Mouse (Mus musculus) liver, embryonic 12.5 days (tissue): ENCODE data around the gene Gm3424. TPM values are rescaled to one million over a fixed set of nuclear protein-coding genes. Genes with fewer than 3 reads are reported as not detected.
"Not testable (repeated sequence)": the region's sequence is repeated elsewhere in the genome, so short reads cannot be mapped to it uniquely, and the experiment has no call there.

Experiments
- ATAC-seq: fragments of 200-750 bp; cut with Nextera tagmentation; 2 replicates; pipeline ENCODE4 v1.8.0; 2017; ENCODE audit warnings: moderate number of reproducible peaks, mild to moderate bottlenecking, moderate library complexity
- H3K27ac ChIP-seq: fragments of 300-500 bp; sonication (generic); 2 replicates; pipeline ENCODE4 v1.5.1; 2016; ENCODE audit warnings: mild to moderate bottlenecking
- H3K27me3 ChIP-seq: fragments of 300-500 bp; sonication (generic); replicated peaks from 2 replicates; pipeline ENCODE4 v1.6.1; 2016; ENCODE audit warnings: mild to moderate bottlenecking, moderate library complexity
- H3K36me3 ChIP-seq: fragments of 300-500 bp; sonication (generic); 2 replicates; pipeline ENCODE4 v1.6.1; 2016; ENCODE audit warnings: mild to moderate bottlenecking, moderate library complexity
- H3K4me1 ChIP-seq: fragments of 300-500 bp; sonication (generic); 2 replicates; pipeline ENCODE4 v1.6.1; 2016
- H3K4me2 ChIP-seq: fragments of 300-500 bp; sonication (generic); 2 replicates; pipeline ENCODE4 v1.6.1; 2016; ENCODE audit warnings: mild to moderate bottlenecking, moderate library complexity
- H3K4me3 ChIP-seq: fragments of 300-500 bp; sonication (generic); 2 replicates; pipeline ENCODE4 v1.5.1; 2016; ENCODE audit warnings: mild to moderate bottlenecking, moderate library complexity
- H3K9ac ChIP-seq: fragments of 300-500 bp; sonication (generic); 2 replicates; pipeline ENCODE4 v1.6.1; 2016; ENCODE audit warnings: mild to moderate bottlenecking, moderate library complexity
- H3K9me3 ChIP-seq: fragments of 300-500 bp; sonication (generic); replicated peaks from 2 replicates; pipeline ENCODE4 v1.6.1; 2016; ENCODE audit warnings: mild to moderate bottlenecking, moderate library complexity
- WGBS: fragments of 180-500 bp; shearing (Covaris S2); methylation state at CpG from one replicate; pipeline ENCODE4 v1.1.7; 2016; ENCODE audit not compliant: insufficient replicate concordance; 5-methylcytosine and 5-hydroxymethylcytosine counted together
- polyA plus RNA-seq: library from polyadenylated mRNA; unstranded; fragments of >200 nt; fragmentation: Nextera tagmentation; extraction: Ambion mirVana; gene quantifications from 2 replicates; pipeline ENCODE4 v1.2.1, GENCODE M21; 2016

Gm3424 gene
- polyA plus RNA-seq: not detected in 2 replicates

GRCm38 (mm10) chr14:5830229-5830628 lies at the start of gene Gm3424:
Gene Gm3424 (minus strand): TSS chr14:5830329.
- no CpG with 5 or more reads among the region's 3 CpGs for WGBS
- not testable (repeated sequence) for H3K9me3 ChIP-seq, H3K27ac ChIP-seq, H3K27me3 ChIP-seq, H3K4me2 ChIP-seq, ATAC-seq, H3K4me3 ChIP-seq, H3K36me3 ChIP-seq, H3K4me1 ChIP-seq, H3K9ac ChIP-seq

- not testable (repeated sequence) for ATAC-seq, H3K4me3 ChIP-seq
- 2% methylated on average over 25 of the region's 28 CpGs for WGBS
Measured at GRCm38 (mm10) chr14:5879791-5880190, 49.7 kb upstream of the Gm3424 start.

DNA sequence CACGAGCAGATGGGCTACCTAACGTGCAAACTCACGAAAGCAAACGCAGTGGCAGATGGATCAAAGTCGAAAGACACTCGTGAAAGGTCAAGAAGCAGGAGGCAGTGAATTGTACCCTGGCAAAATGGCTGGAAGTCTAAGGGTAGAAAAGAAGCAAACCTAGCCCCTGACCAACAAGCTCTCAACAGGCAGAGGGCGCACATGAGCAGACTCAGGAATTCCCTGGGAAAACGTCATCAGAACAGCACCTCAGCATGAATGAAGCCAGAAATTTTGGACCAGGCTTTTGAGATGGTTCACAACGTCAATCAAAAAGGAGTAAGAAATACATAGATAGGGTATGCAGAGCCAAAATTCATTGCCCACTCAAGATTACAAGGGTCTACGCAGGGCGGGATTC lies 49.0 kb upstream of the Gm3424 start:
- not testable (repeated sequence) for ATAC-seq, H3K9me3 ChIP-seq, H3K4me3 ChIP-seq, H3K4me2 ChIP-seq, H3K27ac ChIP-seq, H3K4me1 ChIP-seq, H3K9ac ChIP-seq, H3K36me3 ChIP-seq
- 8% methylated on average over 6 of the region's 11 CpGs for WGBS
- peaks cover 11% of the 10 kb centered on the region for H3K27me3 ChIP-seq

More at GRCm38 (mm10) chr14:5879791-5880190, 49.7 kb upstream of the Gm3424 start:
- H3K4me1 ChIP-seq, H3K9ac ChIP-seq, H3K36me3 ChIP-seq, H3K27ac ChIP-seq, H3K9me3 ChIP-seq: not testable (repeated sequence)
- Histone ChIP-seq H3K4me2 (peak overlapping the region; percentile 49), H3K27me3 (peaks cover 11% of the 10 kb centered on the region)

- not testable (repeated sequence) for H3K9me3 ChIP-seq, H3K4me3 ChIP-seq, H3K27me3 ChIP-seq, H3K4me2 ChIP-seq, H3K9ac ChIP-seq, H3K4me1 ChIP-seq, H3K27ac ChIP-seq, ATAC-seq, H3K36me3 ChIP-seq
- 60% methylated on average over 3 of the region's 3 CpGs for WGBS
Measured at GRCm38 (mm10) chr14:5855911-5856310, 25.8 kb upstream of the Gm3424 start.

DNA sequence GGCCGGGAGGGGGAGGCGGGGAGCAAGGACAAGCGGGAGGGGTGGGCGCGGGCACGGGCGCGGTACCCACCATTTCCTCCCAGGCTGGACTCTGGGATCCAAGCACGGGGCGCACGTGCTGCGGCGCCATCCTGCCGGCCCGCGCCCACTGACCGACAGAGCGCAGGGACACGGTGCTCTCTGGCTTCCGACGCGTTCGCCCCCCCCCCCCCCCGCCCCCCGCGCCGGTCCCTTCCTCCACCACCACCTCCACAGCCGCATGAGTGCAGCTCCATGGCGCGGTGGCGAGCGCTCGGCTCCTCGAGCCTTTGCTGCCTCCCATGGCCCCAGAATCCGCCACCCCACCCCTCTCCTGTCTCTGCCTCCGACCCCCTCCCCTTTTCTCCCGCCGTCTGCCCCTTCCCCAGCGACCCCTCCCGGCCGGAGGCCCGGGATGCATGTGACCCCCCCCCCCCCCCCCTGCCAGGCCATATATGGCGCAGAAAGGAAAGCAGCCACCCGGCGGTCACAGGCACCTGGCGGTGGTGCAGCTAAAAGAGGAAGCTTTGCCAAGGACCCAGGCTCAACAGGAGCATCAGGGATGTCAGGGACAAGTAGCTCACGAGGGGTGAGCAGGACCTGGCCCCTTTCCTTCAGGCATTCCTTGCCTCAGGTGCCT lies 17.3 kb downstream of the Gm3424 start:
- H3K4me1 ChIP-seq, H3K4me2 ChIP-seq, H3K9ac ChIP-seq, ATAC-seq, H3K4me3 ChIP-seq, H3K27ac ChIP-seq, H3K9me3 ChIP-seq, H3K27me3 ChIP-seq, H3K36me3 ChIP-seq: not testable (repeated sequence)
- WGBS: no CpG with 5 or more reads among the region's 47 CpGs

DNA sequence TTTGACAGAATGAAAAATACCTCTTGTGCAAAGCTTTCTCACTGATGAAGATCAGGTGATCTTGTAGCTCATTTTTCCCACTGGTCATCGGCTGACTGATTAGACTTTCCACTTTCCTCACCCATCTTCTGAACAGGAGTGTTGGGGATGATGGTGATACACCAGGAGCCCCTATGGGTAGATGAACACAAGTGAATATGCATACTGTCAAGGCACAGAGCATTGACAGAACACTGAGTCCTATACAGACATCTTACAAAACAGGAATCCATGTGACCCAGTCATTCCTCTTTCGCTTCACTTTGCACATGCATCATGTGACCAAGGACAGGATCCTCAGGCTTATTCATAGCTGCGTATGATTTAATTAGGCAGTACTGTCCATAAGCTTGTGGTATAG lies 22.2 kb downstream of the Gm3424 start, which contains the start of gene Gm3383:
TSS of gene Gm3383 (minus strand) at position 101 of the 400 bp plus-strand sequence.
- WGBS: no CpG with 5 or more reads among the region's 3 CpGs

More for the DNA sequence above, 22.2 kb downstream of the Gm3424 start, which contains the start of gene Gm3383:
- not testable (repeated sequence) for H3K4me3 ChIP-seq, H3K4me2 ChIP-seq, H3K9me3 ChIP-seq, H3K27ac ChIP-seq, ATAC-seq, H3K9ac ChIP-seq, H3K36me3 ChIP-seq, H3K4me1 ChIP-seq, H3K27me3 ChIP-seq

Other genes starting within 250 kb of the Gm3424 start
- not detected in 2 replicates for gene Gm8265, start 197.3 kb downstream of the Gm3424 start, polyA plus RNA-seq
- not detected in 2 replicates for gene Gm9603, start 142.9 kb downstream of the Gm3424 start, polyA plus RNA-seq
- not detected in 2 replicates for gene Gm3373, start 88.8 kb downstream of the Gm3424 start, polyA plus RNA-seq
- gene Gm3383, start 22.3 kb downstream of the Gm3424 start, polyA plus RNA-seq: not detected in 2 replicates
- gene Gm8237, start 50.1 kb upstream of the Gm3424 start, polyA plus RNA-seq: not detected in 2 replicates
- not detected in 2 replicates for gene Gm3248, start 131.4 kb upstream of the Gm3424 start, polyA plus RNA-seq
- gene Gm3453, start 148.8 kb upstream of the Gm3424 start, polyA plus RNA-seq: not detected in 2 replicates
- not detected in 2 replicates for gene Gm6337, start 227.9 kb upstream of the Gm3424 start, polyA plus RNA-seq